Mouse (Mus musculus) forebrain, embryonic 13.5 days (tissue): Measurements from ENCODE around the gene Alyref. TPM values are rescaled to one million over a fixed set of nuclear protein-coding genes. Genes with fewer than 3 reads are reported as not detected.

Experiments used
- ATAC-seq: fragments of 200-750 bp; cut with Nextera tagmentation; 2 replicates; pipeline ENCODE4 v1.8.0; 2017
- H3K27ac ChIP-seq: fragments of 300-500 bp; sonication (generic); 2 replicates; pipeline ENCODE4 v1.5.1; 2015; ENCODE audit warnings: inconsistent platforms, mild to moderate bottlenecking, moderate library complexity
- H3K27me3 ChIP-seq: fragments of 300-500 bp; sonication (generic); 2 replicates; pipeline ENCODE4 v1.6.1; 2015; ENCODE audit warnings: mild to moderate bottlenecking, inconsistent platforms
- H3K36me3 ChIP-seq: fragments of 300-500 bp; sonication (generic); 2 replicates; pipeline ENCODE4 v1.6.1; 2015; ENCODE audit warnings: mild to moderate bottlenecking, inconsistent platforms; ENCODE audit not compliant: poor library complexity, severe bottlenecking
- H3K4me1 ChIP-seq: fragments of 300-500 bp; sonication (generic); 2 replicates; pipeline ENCODE4 v1.6.1; 2015; ENCODE audit warnings: inconsistent platforms
- H3K4me2 ChIP-seq: fragments of 300-500 bp; sonication (generic); 2 replicates; pipeline ENCODE4 v1.6.1; 2015; ENCODE audit warnings: inconsistent platforms, mild to moderate bottlenecking, moderate library complexity
- H3K4me3 ChIP-seq: fragments of 300-500 bp; sonication (generic); 2 replicates; pipeline ENCODE4 v1.5.1; 2015; ENCODE audit warnings: mild to moderate bottlenecking, inconsistent platforms
- H3K9ac ChIP-seq: fragments of 300-500 bp; sonication (generic); 2 replicates; pipeline ENCODE4 v1.6.1; 2015; ENCODE audit warnings: mild to moderate bottlenecking, inconsistent platforms
- H3K9me3 ChIP-seq: fragments of 300-500 bp; sonication (generic); replicated peaks from 2 replicates; pipeline ENCODE4 v1.6.1; 2016; ENCODE audit warnings: inconsistent platforms
- WGBS: fragments of 180-500 bp; shearing (Covaris S2); methylation state at CpG from one replicate; pipeline ENCODE4 v1.1.7; 2015; 5-methylcytosine and 5-hydroxymethylcytosine counted together
- polyA plus RNA-seq: library from polyadenylated mRNA; unstranded; fragments of >200 nt; fragmentation: Nextera tagmentation; extraction: Ambion mirVana; gene quantifications from 2 replicates; pipeline ENCODE4 v1.2.1, GENCODE M21; 2015

Gene Alyref
- polyA plus RNA-seq, 1 experiment from 2014 or later = 488 TPM

GRCm38 (mm10) chr11:120630881-120631725 is 32.9 kb upstream of the Alyref start:
- Histone ChIP-seq H3K4me1 (peaks cover 32% of the 10 kb centered on the region), H3K27ac (no peak overlapping the region), H3K27me3 (no peaks in the 10 kb centered on the region), H3K4me2 (peak overlapping the region; percentile 90), H3K4me3 (no peak overlapping the region), H3K36me3 (peaks cover 27% of the 10 kb centered on the region), H3K9ac (peak overlapping the region; percentile 53), H3K9me3 (no peaks in the 10 kb centered on the region)
- WGBS = 36% methylated on average over 7 of the region's 7 CpGs
- no peak for ATAC-seq

GRCm38 (mm10) chr11:120630401-120630871 is 32.3 kb upstream of the Alyref start:
- WGBS = 36% methylated on average over 5 of the region's 5 CpGs
- Histone ChIP-seq H3K4me3 (no peak overlapping the region), H3K9ac (peak overlapping the region; percentile 53; the same call in 1 of the 2 replicates), H3K4me2 (peak overlapping the region; percentile 12), H3K9me3 (no peaks in the 10 kb centered on the region), H3K4me1 (peaks cover 37% of the 10 kb centered on the region), H3K36me3 (peaks cover 27% of the 10 kb centered on the region), H3K27me3 (no peaks in the 10 kb centered on the region), H3K27ac (no peak overlapping the region)
- ATAC-seq = no peak

GRCm38 (mm10) chr11:120629911-120630310 is 31.7 kb upstream of the Alyref start:
- WGBS = 32% methylated on average over 7 of the region's 7 CpGs
- Histone ChIP-seq H3K4me1 (peaks cover 42% of the 10 kb centered on the region), H3K9me3 (no peaks in the 10 kb centered on the region), H3K4me2 (peak overlapping the region; percentile 1; the same call in 1 of the 2 replicates), H3K4me3 (no peak overlapping the region), H3K9ac (0 out of 2 replicates have a peak overlapping the region, but pooled peaks have one; percentile 2), H3K36me3 (peaks cover 27% of the 10 kb centered on the region), H3K27me3 (no peaks in the 10 kb centered on the region), H3K27ac (no peak overlapping the region)
- no peak for ATAC-seq

- H3K27ac ChIP-seq = no peak overlapping the region
- no peak overlapping the region for H3K9ac ChIP-seq
- ATAC-seq = no peak
- H3K9me3 ChIP-seq = no peaks in the 10 kb centered on the region
- H3K4me2 ChIP-seq = peak overlapping the region; percentile 1; the same call in 1 of the 2 replicates
- 72% methylated on average over 23 of the region's 23 CpGs for WGBS
- H3K27me3 ChIP-seq = no peaks in the 10 kb centered on the region
- H3K36me3 ChIP-seq = peaks cover 27% of the 10 kb centered on the region
- no peak overlapping the region for H3K4me3 ChIP-seq
- peaks cover 42% of the 10 kb centered on the region for H3K4me1 ChIP-seq
Measured at GRCm38 (mm10) chr11:120629341-120629730, 31.2 kb upstream of the Alyref start.

GRCm38 (mm10) chr11:120628601-120629340 is 30.6 kb upstream of the Alyref start:
- Histone ChIP-seq H3K9ac (no peak overlapping the region), H3K4me3 (no peak overlapping the region), H3K27me3 (no peaks in the 10 kb centered on the region), H3K9me3 (no peaks in the 10 kb centered on the region), H3K4me1 (peaks cover 48% of the 10 kb centered on the region), H3K36me3 (peaks cover 27% of the 10 kb centered on the region), H3K4me2 (no peak overlapping the region), H3K27ac (no peak overlapping the region)
- ATAC-seq = no peak
- 92% methylated on average over 23 of the region's 23 CpGs for WGBS

GRCm38 (mm10) chr11:120627468-120628300 is 29.5 kb upstream of the Alyref start:
- no peak overlapping the region for H3K4me2 ChIP-seq
- ATAC-seq = no peak

GRCm38 (mm10) chr11:120626785-120627467 is 28.8 kb upstream of the Alyref start:
- H3K4me2 ChIP-seq = no peak overlapping the region
- peaks cover 48% of the 10 kb centered on the region for H3K4me1 ChIP-seq
- 93% methylated on average over 11 of the region's 11 CpGs for WGBS
- no peak overlapping the region for H3K27ac ChIP-seq
- H3K9ac ChIP-seq = no peak overlapping the region
- H3K4me3 ChIP-seq = no peak overlapping the region
- no peaks in the 10 kb centered on the region for H3K27me3 ChIP-seq
- ATAC-seq = no peak
- H3K9me3 ChIP-seq = no peaks in the 10 kb centered on the region
- peaks cover 42% of the 10 kb centered on the region for H3K36me3 ChIP-seq

More at GRCm38 (mm10) chr11:120627468-120628300, 29.5 kb upstream of the Alyref start:
- H3K4me3 ChIP-seq = no peak overlapping the region
- H3K36me3 ChIP-seq = peaks cover 36% of the 10 kb centered on the region
- H3K9me3 ChIP-seq = no peaks in the 10 kb centered on the region
- H3K27ac ChIP-seq = no peak overlapping the region
- 83% methylated on average over 22 of the region's 22 CpGs for WGBS
- H3K27me3 ChIP-seq = no peaks in the 10 kb centered on the region
- no peak overlapping the region for H3K9ac ChIP-seq
- peaks cover 54% of the 10 kb centered on the region for H3K4me1 ChIP-seq

- H3K27ac ChIP-seq = peak within 1 kb of the TSS; percentile 88
- H3K27me3 ChIP-seq = no peaks in the 10 kb centered on the region
- peak within 1 kb of the TSS; percentile 84 for H3K9ac ChIP-seq
- 21% methylated on average over 5 of the region's 5 CpGs for WGBS
- peak within 1 kb of the TSS; percentile 98 for H3K4me2 ChIP-seq
- H3K4me3 ChIP-seq = peak within 1 kb of the TSS; percentile 96
- H3K4me1 ChIP-seq = peaks cover 31% of the 10 kb centered on the region
- no peaks in the 10 kb centered on the region for H3K9me3 ChIP-seq
- H3K36me3 ChIP-seq = peaks cover 59% of the 10 kb centered on the region
- ATAC-seq = peak; percentile 65
Measured at GRCm38 (mm10) chr11:120625152-120625775, 27.1 kb upstream of the Alyref start, which contains the start of gene Sirt7. Gene Sirt7, minus strand, starts transcription at chr11:120625240.

- Histone ChIP-seq H3K36me3 (peaks cover 65% of the 10 kb centered on the region), H3K27ac (peak overlapping the region; percentile 88), H3K4me1 (peaks cover 27% of the 10 kb centered on the region), H3K9me3 (no peaks in the 10 kb centered on the region), H3K27me3 (no peaks in the 10 kb centered on the region), H3K4me2 (peak overlapping the region; percentile 98), H3K4me3 (peak overlapping the region; percentile 96), H3K9ac (peak overlapping the region; percentile 84)
- peak; percentile 90 for ATAC-seq
- WGBS = under 1% methylated on average over 51 of the region's 53 CpGs
Measured at GRCm38 (mm10) chr11:120624680-120625111, 26.5 kb upstream of the Alyref start.

- Histone ChIP-seq H3K4me2 (peak overlapping the region; percentile 98), H3K9me3 (no peaks in the 10 kb centered on the region), H3K27me3 (no peaks in the 10 kb centered on the region), H3K4me1 (peaks cover 23% of the 10 kb centered on the region), H3K36me3 (peaks cover 64% of the 10 kb centered on the region), H3K4me3 (peak overlapping the region; percentile 96), H3K27ac (peak overlapping the region; percentile 88), H3K9ac (peak overlapping the region; percentile 84)
- 13% methylated on average over 30 of the region's 30 CpGs for WGBS
- peak; percentile 67 for ATAC-seq
Measured at GRCm38 (mm10) chr11:120623961-120624679, 26.0 kb upstream of the Alyref start.
